Mouse (Mus musculus) CD4-positive helper T cell, adult 2 months (primary cell): ENCODE results near the gene Ptgir.
A peak's percentile ranks its signal among the peaks of the same experiment; 100 is the strongest.

Experiments used
- DNase-seq: peaks from one replicate; pipeline ENCODE4 v3.0.0-alpha.2; 2012; ENCODE audit warnings: low read depth, missing footprints, low spot score

Ptgir gene

GRCm38 (mm10) chr7:16906281-16906680 lies at the start of gene Ptgir:
TSS of gene Ptgir (plus strand) at chr7:16906490.
- DNase-seq: peak; percentile 76

- DNase-seq: peak; percentile 73
Observed at GRCm38 (mm10) chr7:16858336-16858735, 48.0 kb upstream of the Ptgir start.

- DNase-seq: peak; percentile 73
Observed at GRCm38 (mm10) chr7:16859902-16860651, 46.2 kb upstream of the Ptgir start.

- DNase-seq: no peak
Observed at GRCm38 (mm10) chr7:16867488-16867887, 38.8 kb upstream of the Ptgir start.

GRCm38 (mm10) chr7:16869497-16869896 lies 36.8 kb upstream of the Ptgir start:
- no peak for DNase-seq

GRCm38 (mm10) chr7:16871600-16871999 lies 34.7 kb upstream of the Ptgir start:
- no peak for DNase-seq

- no peak for DNase-seq
Observed at GRCm38 (mm10) chr7:16872478-16872877, 33.8 kb upstream of the Ptgir start.

- DNase-seq: peak; percentile 33
Observed at GRCm38 (mm10) chr7:16873392-16873791, 32.9 kb upstream of the Ptgir start.

GRCm38 (mm10) chr7:16874190-16874589 lies 32.1 kb upstream of the Ptgir start:
- peak; percentile 87 for DNase-seq

- peak; percentile 98 for DNase-seq
Observed at GRCm38 (mm10) chr7:16874756-16875309, 31.5 kb upstream of the Ptgir start.

- DNase-seq: no peak
Observed at GRCm38 (mm10) chr7:16875310-16875325, 31.2 kb upstream of the Ptgir start, which contains the start of gene Dact3. TSS of gene Dact3 (plus strand) at chr7:16875317.

- no peak for DNase-seq
Observed at GRCm38 (mm10) chr7:16875326-16875725, 31.0 kb upstream of the Ptgir start.

GRCm38 (mm10) chr7:16876006-16876405 lies 30.3 kb upstream of the Ptgir start:
- DNase-seq: no peak

- DNase-seq: no peak
Observed at GRCm38 (mm10) chr7:16876608-16877007, 29.7 kb upstream of the Ptgir start.

GRCm38 (mm10) chr7:16877717-16878116 lies 28.6 kb upstream of the Ptgir start:
- no peak for DNase-seq

GRCm38 (mm10) chr7:16879796-16880547 lies 26.3 kb upstream of the Ptgir start:
- no peak for DNase-seq

GRCm38 (mm10) chr7:16880615-16881014 lies 25.7 kb upstream of the Ptgir start:
- no peak for DNase-seq

- no peak for DNase-seq
Observed at GRCm38 (mm10) chr7:16883162-16883561, 23.1 kb upstream of the Ptgir start.

GRCm38 (mm10) chr7:16884334-16884733 lies 22.0 kb upstream of the Ptgir start:
- DNase-seq: no peak

GRCm38 (mm10) chr7:16885271-16885776 lies 21.0 kb upstream of the Ptgir start:
- DNase-seq: no peak

GRCm38 (mm10) chr7:16885905-16886304 lies 20.4 kb upstream of the Ptgir start:
- no peak for DNase-seq

- DNase-seq: no peak
Observed at GRCm38 (mm10) chr7:16890536-16890935, 15.8 kb upstream of the Ptgir start.

GRCm38 (mm10) chr7:16890944-16891343 lies 15.3 kb upstream of the Ptgir start:
- no peak for DNase-seq
